Mouse (Mus musculus): Measurements from ENCODE around the gene Tmem119. TPM values are rescaled to one million over a fixed set of nuclear protein-coding genes. Genes with fewer than 3 reads are reported as not detected.

The Tmem119 gene
- polyA plus RNA-seq, 1 experiment = 1.2 TPM

GRCm38 (mm10) chr5:113842906-113843305, 42.6 kb upstream of the Tmem119 start:
- Histone ChIP-seq H3K27me3 (ENCODE audit: control insufficient read depth, insufficient read depth, low read length, poor library complexity, severe bottlenecking) (no peaks in the 10 kb centered on the region), H3K9me3 (replicated peaks; ENCODE audit: control insufficient read depth, insufficient read depth, low read length, poor library complexity, severe bottlenecking) (no peaks in the 10 kb centered on the region), H3K27ac (ENCODE audit: insufficient read depth, low read length) (peak overlapping the region; percentile 71), H3K36me3 (ENCODE audit: control insufficient read depth, insufficient read depth, low read length, poor library complexity, severe bottlenecking) (peaks cover 12% of the 10 kb centered on the region), H3K9ac (ENCODE audit: low read depth, poor library complexity, severe bottlenecking) (peak overlapping the region; percentile 40), H3K4me3 (ENCODE audit: low read depth, low read length) (peak overlapping the region; percentile 38), H3K4me1 (ENCODE audit: control insufficient read depth, insufficient read depth, low read length) (no peaks in the 10 kb centered on the region)
- TF ChIP-seq CTCF (IDR thresholded peaks at IDR 0.05; ENCODE audit: low read depth, low read length) (no peak), EP300 (IDR thresholded peaks at IDR 0.05; ENCODE audit: insufficient read depth, low read depth, low read length) (peak; percentile 94)

GRCm38 (mm10) chr5:113842244-113842643, 41.9 kb upstream of the Tmem119 start:
- Histone ChIP-seq H3K4me1 (ENCODE audit: control insufficient read depth, insufficient read depth, low read length) (no peaks in the 10 kb centered on the region), H3K4me3 (ENCODE audit: low read depth, low read length) (no peak overlapping the region), H3K27me3 (ENCODE audit: control insufficient read depth, insufficient read depth, low read length, poor library complexity, severe bottlenecking) (no peaks in the 10 kb centered on the region), H3K36me3 (ENCODE audit: control insufficient read depth, insufficient read depth, low read length, poor library complexity, severe bottlenecking) (peaks cover 7% of the 10 kb centered on the region), H3K9ac (ENCODE audit: low read depth, poor library complexity, severe bottlenecking) (peak overlapping the region; percentile 40), H3K9me3 (replicated peaks; ENCODE audit: control insufficient read depth, insufficient read depth, low read length, poor library complexity, severe bottlenecking) (no peaks in the 10 kb centered on the region), H3K27ac (ENCODE audit: insufficient read depth, low read length) (peak overlapping the region; percentile 71)
- no peak for TF ChIP-seq POLR2A (IDR thresholded peaks at IDR 0.05; ENCODE audit: insufficient read depth, low read length)
- no peak for TF ChIP-seq CTCF (IDR thresholded peaks at IDR 0.05; ENCODE audit: low read depth, low read length)
- no peak for TF ChIP-seq EP300 (IDR thresholded peaks at IDR 0.05; ENCODE audit: insufficient read depth, low read depth, low read length)

- peaks cover 5% of the 10 kb centered on the region; the same call in 1 of the 2 replicates for H3K36me3 ChIP-seq (ENCODE audit: control insufficient read depth, insufficient read depth, low read length, poor library complexity, severe bottlenecking)
- no peaks in the 10 kb centered on the region for H3K27me3 ChIP-seq (ENCODE audit: control insufficient read depth, insufficient read depth, low read length, poor library complexity, severe bottlenecking)
- no peaks in the 10 kb centered on the region for H3K4me1 ChIP-seq (ENCODE audit: control insufficient read depth, insufficient read depth, low read length)
- no peaks in the 10 kb centered on the region for H3K9me3 ChIP-seq (replicated peaks; ENCODE audit: control insufficient read depth, insufficient read depth, low read length, poor library complexity, severe bottlenecking)
- no peak for TF ChIP-seq CTCF (IDR thresholded peaks at IDR 0.05; ENCODE audit: low read depth, low read length)
- peak; percentile 94 for TF ChIP-seq EP300 (IDR thresholded peaks at IDR 0.05; ENCODE audit: insufficient read depth, low read depth, low read length)
- no peak for TF ChIP-seq POLR2A (IDR thresholded peaks at IDR 0.05; ENCODE audit: insufficient read depth, low read length)
- peak overlapping the region; percentile 71 for H3K27ac ChIP-seq (ENCODE audit: insufficient read depth, low read length)
- H3K9ac ChIP-seq (ENCODE audit: low read depth, poor library complexity, severe bottlenecking) = peak overlapping the region; percentile 40; the same call in 1 of the 2 replicates
- H3K4me3 ChIP-seq (ENCODE audit: low read depth, low read length) = peak overlapping the region; percentile 2; the same call in 1 of the 2 replicates
These were observed 41.2 kb upstream of the Tmem119 start for GRCm38 (mm10) chr5:113841243-113842225.

- Histone ChIP-seq H3K27ac (ENCODE audit: insufficient read depth, low read length) (0 out of 2 replicates have a peak overlapping the region, but pooled peaks have one; percentile 22), H3K4me3 (ENCODE audit: low read depth, low read length) (no peak overlapping the region), H3K36me3 (ENCODE audit: control insufficient read depth, insufficient read depth, low read length, poor library complexity, severe bottlenecking) (no peaks in the 10 kb centered on the region), H3K9ac (ENCODE audit: low read depth, poor library complexity, severe bottlenecking) (no peak overlapping the region), H3K27me3 (ENCODE audit: control insufficient read depth, insufficient read depth, low read length, poor library complexity, severe bottlenecking) (no peaks in the 10 kb centered on the region), H3K4me1 (ENCODE audit: control insufficient read depth, insufficient read depth, low read length) (no peaks in the 10 kb centered on the region), H3K9me3 (replicated peaks; ENCODE audit: control insufficient read depth, insufficient read depth, low read length, poor library complexity, severe bottlenecking) (no peaks in the 10 kb centered on the region)
- no peak for TF ChIP-seq POLR2A (IDR thresholded peaks at IDR 0.05; ENCODE audit: insufficient read depth, low read length)
- no peak for TF ChIP-seq CTCF (IDR thresholded peaks at IDR 0.05; ENCODE audit: low read depth, low read length)
- no peak for TF ChIP-seq EP300 (IDR thresholded peaks at IDR 0.05; ENCODE audit: insufficient read depth, low read depth, low read length)
These were observed 40.1 kb upstream of the Tmem119 start for GRCm38 (mm10) chr5:113840443-113840842.

- TF ChIP-seq EP300 (IDR thresholded peaks at IDR 0.05; ENCODE audit: insufficient read depth, low read depth, low read length) (no peak), POLR2A (IDR thresholded peaks at IDR 0.05; ENCODE audit: insufficient read depth, low read length) (no peak), CTCF (IDR thresholded peaks at IDR 0.05; ENCODE audit: low read depth, low read length) (no peak)
- H3K27me3 ChIP-seq (ENCODE audit: control insufficient read depth, insufficient read depth, low read length, poor library complexity, severe bottlenecking) = no peaks in the 10 kb centered on the region
These were observed 36.6 kb upstream of the Tmem119 start for GRCm38 (mm10) chr5:113836961-113837360.

More at GRCm38 (mm10) chr5:113836961-113837360, 36.6 kb upstream of the Tmem119 start:
- no peak overlapping the region for H3K27ac ChIP-seq (ENCODE audit: insufficient read depth, low read length)
- no peak overlapping the region for H3K4me3 ChIP-seq (ENCODE audit: low read depth, low read length)
- no peak overlapping the region for H3K9ac ChIP-seq (ENCODE audit: low read depth, poor library complexity, severe bottlenecking)
- no peaks in the 10 kb centered on the region for H3K9me3 ChIP-seq (replicated peaks; ENCODE audit: control insufficient read depth, insufficient read depth, low read length, poor library complexity, severe bottlenecking)
- no peaks in the 10 kb centered on the region for H3K4me1 ChIP-seq (ENCODE audit: control insufficient read depth, insufficient read depth, low read length)
- H3K36me3 ChIP-seq (ENCODE audit: control insufficient read depth, insufficient read depth, low read length, poor library complexity, severe bottlenecking) = no peaks in the 10 kb centered on the region
